Mouse (Mus musculus): ENCODE measurements at regions not wholly inside any gene's neighbourhood (a gene's known extent, or its start where the extent isn't known, plus 50 kb on each side); places are given as distances from the start of the nearest gene placed in this dataset.

DNA sequence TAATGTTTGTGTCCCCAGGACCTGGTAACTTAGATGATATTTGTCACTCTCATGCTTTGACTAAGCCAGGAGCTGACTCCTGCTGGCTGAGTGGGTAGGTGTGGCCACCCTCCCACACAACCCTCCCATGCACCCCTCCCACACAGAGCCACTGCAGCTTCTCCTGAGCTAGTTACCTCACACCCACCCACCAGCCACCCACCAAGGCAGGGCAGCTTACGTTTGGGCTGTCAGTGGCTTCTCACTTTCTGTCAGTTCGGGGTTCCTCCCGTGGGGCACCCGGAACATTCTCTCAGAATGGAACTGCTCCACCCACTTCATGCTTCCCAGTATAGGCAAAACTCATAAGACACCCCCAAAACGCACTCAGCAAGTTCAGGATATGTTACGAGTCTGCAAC is 227.4 kb downstream of the Sox9 start:
- Histone ChIP-seq H3K36me3 (ENCODE audit: control insufficient read depth, insufficient read depth, low read length) (no peaks in the 10 kb centered on the region), H3K4me1 (ENCODE audit: control insufficient read depth, insufficient read depth, low read length) (no peaks in the 10 kb centered on the region), H3K27me3 (replicated peaks; ENCODE audit: control insufficient read depth, insufficient read depth, low read length) (no peaks in the 10 kb centered on the region), H3K4me3 (ENCODE audit: insufficient read depth, low read depth, low read length) (no peak overlapping the region), H3K27ac (ENCODE audit: insufficient read depth, low read depth, low read length) (no peak overlapping the region)
- DNase-seq, result no peak
- no peak for TF ChIP-seq CTCF (conservative IDR thresholded peaks at IDR 0.05; ENCODE audit: insufficient read depth, insufficient read length, low read depth, low read length)
- no peak for TF ChIP-seq POLR2A (IDR thresholded peaks at IDR 0.05; ENCODE audit: low read depth, low read length)
- 90% methylated on average over 6 of the region's 6 CpGs for WGBS

DNA sequence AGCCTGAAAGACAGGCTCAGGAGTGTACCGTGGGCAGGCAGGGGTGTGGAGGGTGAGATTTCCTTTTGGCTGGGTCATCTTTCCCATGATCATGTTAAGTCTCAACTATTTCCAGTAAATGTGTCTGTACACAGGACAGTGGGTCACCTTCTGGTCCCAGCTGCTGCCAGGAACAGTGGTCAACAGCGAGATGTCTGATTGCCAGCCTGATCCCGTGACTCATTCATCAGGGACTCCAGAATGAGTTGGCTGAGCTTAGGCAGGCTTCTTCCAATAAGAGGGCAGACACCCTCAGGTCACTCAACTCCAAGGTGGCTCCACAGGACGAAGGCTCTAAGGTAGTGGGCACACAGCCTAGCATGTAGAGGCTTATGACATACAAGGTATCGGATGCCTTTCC is 228.9 kb downstream of the Sox9 start:
- H3K27ac ChIP-seq (ENCODE audit: insufficient read depth, low read depth, low read length), result no peak overlapping the region
- H3K27me3 ChIP-seq (replicated peaks; ENCODE audit: control insufficient read depth, insufficient read depth, low read length), result no peaks in the 10 kb centered on the region
- peak; percentile 70 for DNase-seq
- no peak overlapping the region for H3K4me3 ChIP-seq (ENCODE audit: insufficient read depth, low read depth, low read length)
- no peaks in the 10 kb centered on the region for H3K36me3 ChIP-seq (ENCODE audit: control insufficient read depth, insufficient read depth, low read length)
- H3K4me1 ChIP-seq (ENCODE audit: control insufficient read depth, insufficient read depth, low read length), result no peaks in the 10 kb centered on the region
- 64% methylated on average over 5 of the region's 5 CpGs for WGBS
- TF ChIP-seq POLR2A (IDR thresholded peaks at IDR 0.05; ENCODE audit: low read depth, low read length), result no peak
- no peak for TF ChIP-seq CTCF (conservative IDR thresholded peaks at IDR 0.05; ENCODE audit: insufficient read depth, insufficient read length, low read depth, low read length)

- no peak overlapping the region for H3K4me3 ChIP-seq (ENCODE audit: insufficient read depth, low read depth, low read length)
- TF ChIP-seq CTCF (conservative IDR thresholded peaks at IDR 0.05; ENCODE audit: insufficient read depth, insufficient read length, low read depth, low read length) (no peak), POLR2A (IDR thresholded peaks at IDR 0.05; ENCODE audit: low read depth, low read length) (no peak)
- no peaks in the 10 kb centered on the region for H3K27me3 ChIP-seq (replicated peaks; ENCODE audit: control insufficient read depth, insufficient read depth, low read length)
- no peaks in the 10 kb centered on the region for H3K36me3 ChIP-seq (ENCODE audit: control insufficient read depth, insufficient read depth, low read length)
- WGBS, result 56% methylated on average over 10 of the region's 10 CpGs
- no peak for DNase-seq
- no peaks in the 10 kb centered on the region for H3K4me1 ChIP-seq (ENCODE audit: control insufficient read depth, insufficient read depth, low read length)
- H3K27ac ChIP-seq (ENCODE audit: insufficient read depth, low read depth, low read length), result no peak overlapping the region
These were observed 232.4 kb downstream of the Sox9 start for GRCm38 (mm10) chr11:113014186-113015010.

DNA sequence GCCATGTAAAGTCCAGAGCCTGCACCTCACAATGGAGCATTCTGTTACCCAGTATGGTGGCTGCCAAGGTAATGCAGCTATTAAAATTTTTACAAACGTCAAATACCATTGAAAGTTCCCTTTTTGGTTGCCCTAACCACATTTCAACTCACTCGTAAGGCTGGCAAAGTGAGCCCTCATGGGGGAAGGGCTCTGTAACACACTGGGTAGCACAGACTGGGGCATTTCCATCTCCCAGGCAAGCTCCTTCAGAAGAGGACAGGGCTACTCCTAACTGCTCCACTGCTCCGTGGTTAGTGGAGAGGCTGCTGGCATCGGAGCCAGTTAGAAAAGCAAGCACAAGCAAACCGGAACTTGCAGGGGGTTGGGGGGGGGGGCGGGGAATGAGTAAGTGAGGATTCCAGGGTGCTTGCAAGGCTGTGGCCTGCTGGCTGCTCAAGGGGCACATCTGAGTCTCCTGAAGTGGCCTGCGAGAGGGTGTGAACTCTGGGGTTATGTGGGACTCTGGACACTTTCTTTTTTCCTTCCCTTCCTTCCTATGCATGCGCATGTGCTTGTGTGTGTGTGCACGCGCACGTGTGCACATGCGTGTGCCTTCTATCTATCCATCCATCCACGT is 233.8 kb downstream of the Sox9 start:
- no peak for TF ChIP-seq POLR2A (IDR thresholded peaks at IDR 0.05; ENCODE audit: low read depth, low read length)
- no peak for TF ChIP-seq CTCF (conservative IDR thresholded peaks at IDR 0.05; ENCODE audit: insufficient read depth, insufficient read length, low read depth, low read length)
- no peak overlapping the region for H3K4me3 ChIP-seq (ENCODE audit: insufficient read depth, low read depth, low read length)
- H3K4me1 ChIP-seq (ENCODE audit: control insufficient read depth, insufficient read depth, low read length), result no peaks in the 10 kb centered on the region
- no peak for DNase-seq
- H3K27me3 ChIP-seq (replicated peaks; ENCODE audit: control insufficient read depth, insufficient read depth, low read length), result no peaks in the 10 kb centered on the region
- H3K36me3 ChIP-seq (ENCODE audit: control insufficient read depth, insufficient read depth, low read length), result no peaks in the 10 kb centered on the region
- H3K27ac ChIP-seq (ENCODE audit: insufficient read depth, low read depth, low read length), result no peak overlapping the region
- 59% methylated on average over 13 of the region's 13 CpGs for WGBS

- Histone ChIP-seq H3K36me3 (ENCODE audit: control insufficient read depth, insufficient read depth, low read length) (no peaks in the 10 kb centered on the region), H3K27me3 (replicated peaks; ENCODE audit: control insufficient read depth, insufficient read depth, low read length) (no peaks in the 10 kb centered on the region), H3K4me1 (ENCODE audit: control insufficient read depth, insufficient read depth, low read length) (no peaks in the 10 kb centered on the region), H3K4me3 (ENCODE audit: insufficient read depth, low read depth, low read length) (no peak overlapping the region), H3K27ac (ENCODE audit: insufficient read depth, low read depth, low read length) (no peak overlapping the region)
- WGBS, result 83% methylated on average over 7 of the region's 7 CpGs
- DNase-seq, result no peak
- TF ChIP-seq POLR2A (IDR thresholded peaks at IDR 0.05; ENCODE audit: low read depth, low read length), result no peak
- no peak for TF ChIP-seq CTCF (conservative IDR thresholded peaks at IDR 0.05; ENCODE audit: insufficient read depth, insufficient read length, low read depth, low read length)
These were observed 235.0 kb downstream of the Sox9 start for GRCm38 (mm10) chr11:113016801-113017715.

- Histone ChIP-seq H3K27ac (ENCODE audit: insufficient read depth, low read depth, low read length) (no peak overlapping the region), H3K36me3 (ENCODE audit: control insufficient read depth, insufficient read depth, low read length) (no peaks in the 10 kb centered on the region), H3K4me1 (ENCODE audit: control insufficient read depth, insufficient read depth, low read length) (no peaks in the 10 kb centered on the region), H3K27me3 (replicated peaks; ENCODE audit: control insufficient read depth, insufficient read depth, low read length) (no peaks in the 10 kb centered on the region), H3K4me3 (ENCODE audit: insufficient read depth, low read depth, low read length) (no peak overlapping the region)
- DNase-seq, result peak; percentile 48
- 55% methylated on average over 4 of the region's 4 CpGs for WGBS
- TF ChIP-seq POLR2A (IDR thresholded peaks at IDR 0.05; ENCODE audit: low read depth, low read length) (no peak), CTCF (conservative IDR thresholded peaks at IDR 0.05; ENCODE audit: insufficient read depth, insufficient read length, low read depth, low read length) (no peak)
These were observed 239.5 kb downstream of the Sox9 start for GRCm38 (mm10) chr11:113021533-113021932.

All from kidney, adult 2 months (tissue).